Mouse (Mus musculus): ENCODE results near the gene Cd3e. TPM values are rescaled to one million over a fixed set of nuclear protein-coding genes. Genes with fewer than 3 reads are reported as not detected.

The Cd3e gene
- polyA plus RNA-seq, 1 experiment from 2014 or later = not detected

GRCm38 (mm10) chr9:44992271-44992670 lies 17.2 kb downstream of the Cd3e start:
- Histone ChIP-seq H3K4me1 (ENCODE audit: control insufficient read depth, insufficient read depth, low read length) (no peaks in the 10 kb centered on the region), H3K27me3 (ENCODE audit: control insufficient read depth, insufficient read depth, low read length) (no peaks in the 10 kb centered on the region), H3K4me2 (ENCODE audit: low read length) (no peak overlapping the region), H3K9me3 (ENCODE audit: control insufficient read depth, low read length) (no peaks in the 10 kb centered on the region), H3K36me3 (ENCODE audit: control insufficient read depth, insufficient read depth, low read length) (no peaks in the 10 kb centered on the region), H3K4me3 (replicated peaks; ENCODE audit: low read depth, low read length) (no peak overlapping the region), H3K9ac (replicated peaks; ENCODE audit: low read length) (no peak overlapping the region), H3K27ac (replicated peaks; ENCODE audit: low read depth, low read length) (no peak overlapping the region)
- no peak for DNase-seq
- ATAC-seq (ENCODE audit: low FRiP score, low TSS enrichment) = no peak

- no peak for DNase-seq
- Histone ChIP-seq H3K36me3 (ENCODE audit: control insufficient read depth, insufficient read depth, low read length) (no peaks in the 10 kb centered on the region), H3K9me3 (ENCODE audit: control insufficient read depth, low read length) (no peaks in the 10 kb centered on the region), H3K4me1 (ENCODE audit: control insufficient read depth, insufficient read depth, low read length) (no peaks in the 10 kb centered on the region), H3K27ac (replicated peaks; ENCODE audit: low read depth, low read length) (no peak overlapping the region), H3K4me2 (ENCODE audit: low read length) (no peak overlapping the region), H3K4me3 (replicated peaks; ENCODE audit: low read depth, low read length) (no peak overlapping the region), H3K27me3 (ENCODE audit: control insufficient read depth, insufficient read depth, low read length) (no peaks in the 10 kb centered on the region), H3K9ac (replicated peaks; ENCODE audit: low read length) (no peak overlapping the region)
- WGBS = 88% methylated on average over 2 of the region's 2 CpGs
- ATAC-seq (ENCODE audit: low FRiP score, low TSS enrichment) = no peak
These were observed 17.6 kb downstream of the Cd3e start for GRCm38 (mm10) chr9:44991821-44992220.

- ATAC-seq (ENCODE audit: low FRiP score, low TSS enrichment) (no peak), DNase-seq (no peak)
- no peaks in the 10 kb centered on the region for H3K36me3 ChIP-seq (ENCODE audit: control insufficient read depth, insufficient read depth, low read length)
- no peaks in the 10 kb centered on the region for H3K9me3 ChIP-seq (ENCODE audit: control insufficient read depth, low read length)
- H3K4me1 ChIP-seq (ENCODE audit: control insufficient read depth, insufficient read depth, low read length) = no peaks in the 10 kb centered on the region
- no peak overlapping the region for H3K4me2 ChIP-seq (ENCODE audit: low read length)
- 88% methylated on average over 5 of the region's 5 CpGs for WGBS
- H3K4me3 ChIP-seq (replicated peaks; ENCODE audit: low read depth, low read length) = no peak overlapping the region
- H3K27ac ChIP-seq (replicated peaks; ENCODE audit: low read depth, low read length) = no peak overlapping the region
- no peak overlapping the region for H3K9ac ChIP-seq (replicated peaks; ENCODE audit: low read length)
- H3K27me3 ChIP-seq (ENCODE audit: control insufficient read depth, insufficient read depth, low read length) = no peaks in the 10 kb centered on the region
These were observed 22.5 kb downstream of the Cd3e start for GRCm38 (mm10) chr9:44986976-44987375.

- H3K4me2 ChIP-seq (ENCODE audit: low read length) = no peak overlapping the region
- ATAC-seq (ENCODE audit: low FRiP score, low TSS enrichment) (no peak), DNase-seq (peak; percentile 3)
- H3K27me3 ChIP-seq (ENCODE audit: control insufficient read depth, insufficient read depth, low read length) = no peaks in the 10 kb centered on the region
- no peaks in the 10 kb centered on the region for H3K4me1 ChIP-seq (ENCODE audit: control insufficient read depth, insufficient read depth, low read length)
- no peak overlapping the region for H3K27ac ChIP-seq (replicated peaks; ENCODE audit: low read depth, low read length)
- no peak overlapping the region for H3K4me3 ChIP-seq (replicated peaks; ENCODE audit: low read depth, low read length)
- no peaks in the 10 kb centered on the region for H3K36me3 ChIP-seq (ENCODE audit: control insufficient read depth, insufficient read depth, low read length)
- H3K9me3 ChIP-seq (ENCODE audit: control insufficient read depth, low read length) = no peaks in the 10 kb centered on the region
- 35% methylated on average over 14 of the region's 14 CpGs for WGBS
- H3K9ac ChIP-seq (replicated peaks; ENCODE audit: low read length) = no peak overlapping the region
These were observed 23.1 kb downstream of the Cd3e start for GRCm38 (mm10) chr9:44986242-44986781.

GRCm38 (mm10) chr9:44985721-44986161 lies 23.7 kb downstream of the Cd3e start:
- WGBS = 88% methylated on average over 3 of the region's 3 CpGs

GRCm38 (mm10) chr9:44983001-44983400 lies 26.4 kb downstream of the Cd3e start:
- no peaks in the 10 kb centered on the region for H3K36me3 ChIP-seq (ENCODE audit: control insufficient read depth, insufficient read depth, low read length)
- WGBS = 70% methylated on average over 2 of the region's 2 CpGs
- no peak overlapping the region for H3K27ac ChIP-seq (replicated peaks; ENCODE audit: low read depth, low read length)
- H3K9me3 ChIP-seq (ENCODE audit: control insufficient read depth, low read length) = no peaks in the 10 kb centered on the region
- DNase-seq (no peak), ATAC-seq (ENCODE audit: low FRiP score, low TSS enrichment) (no peak)
- no peaks in the 10 kb centered on the region for H3K4me1 ChIP-seq (ENCODE audit: control insufficient read depth, insufficient read depth, low read length)
- no peak overlapping the region for H3K4me2 ChIP-seq (ENCODE audit: low read length)
- H3K4me3 ChIP-seq (replicated peaks; ENCODE audit: low read depth, low read length) = no peak overlapping the region
- H3K27me3 ChIP-seq (ENCODE audit: control insufficient read depth, insufficient read depth, low read length) = no peaks in the 10 kb centered on the region
- H3K9ac ChIP-seq (replicated peaks; ENCODE audit: low read length) = no peak overlapping the region

More at GRCm38 (mm10) chr9:44985721-44986161, 23.7 kb downstream of the Cd3e start:
- DNase-seq = no peak
- no peak overlapping the region for H3K27ac ChIP-seq (replicated peaks; ENCODE audit: low read depth, low read length)
- H3K4me1 ChIP-seq (ENCODE audit: control insufficient read depth, insufficient read depth, low read length) = no peaks in the 10 kb centered on the region
- no peak overlapping the region for H3K4me3 ChIP-seq (replicated peaks; ENCODE audit: low read depth, low read length)
- no peak overlapping the region for H3K4me2 ChIP-seq (ENCODE audit: low read length)
- ATAC-seq (ENCODE audit: low FRiP score, low TSS enrichment) = no peak
- H3K36me3 ChIP-seq (ENCODE audit: control insufficient read depth, insufficient read depth, low read length) = no peaks in the 10 kb centered on the region
- H3K27me3 ChIP-seq (ENCODE audit: control insufficient read depth, insufficient read depth, low read length) = no peaks in the 10 kb centered on the region
- no peaks in the 10 kb centered on the region for H3K9me3 ChIP-seq (ENCODE audit: control insufficient read depth, low read length)
- no peak overlapping the region for H3K9ac ChIP-seq (replicated peaks; ENCODE audit: low read length)

GRCm38 (mm10) chr9:44982531-44982930 lies 26.9 kb downstream of the Cd3e start:
- Histone ChIP-seq H3K4me2 (ENCODE audit: low read length) (no peak overlapping the region), H3K4me3 (replicated peaks; ENCODE audit: low read depth, low read length) (no peak overlapping the region), H3K36me3 (ENCODE audit: control insufficient read depth, insufficient read depth, low read length) (no peaks in the 10 kb centered on the region), H3K9ac (replicated peaks; ENCODE audit: low read length) (no peak overlapping the region), H3K27ac (replicated peaks; ENCODE audit: low read depth, low read length) (no peak overlapping the region), H3K4me1 (ENCODE audit: control insufficient read depth, insufficient read depth, low read length) (no peaks in the 10 kb centered on the region), H3K27me3 (ENCODE audit: control insufficient read depth, insufficient read depth, low read length) (no peaks in the 10 kb centered on the region), H3K9me3 (ENCODE audit: control insufficient read depth, low read length) (no peaks in the 10 kb centered on the region)
- 92% methylated on average over 3 of the region's 3 CpGs for WGBS
- ATAC-seq (ENCODE audit: low FRiP score, low TSS enrichment) = no peak
- DNase-seq = no peak

- Histone ChIP-seq H3K4me2 (ENCODE audit: low read length) (no peak overlapping the region), H3K27me3 (ENCODE audit: control insufficient read depth, insufficient read depth, low read length) (no peaks in the 10 kb centered on the region), H3K9ac (replicated peaks; ENCODE audit: low read length) (no peak overlapping the region), H3K36me3 (ENCODE audit: control insufficient read depth, insufficient read depth, low read length) (no peaks in the 10 kb centered on the region), H3K4me1 (ENCODE audit: control insufficient read depth, insufficient read depth, low read length) (no peaks in the 10 kb centered on the region), H3K9me3 (ENCODE audit: control insufficient read depth, low read length) (no peaks in the 10 kb centered on the region), H3K4me3 (replicated peaks; ENCODE audit: low read depth, low read length) (no peak overlapping the region), H3K27ac (replicated peaks; ENCODE audit: low read depth, low read length) (no peak overlapping the region)
- WGBS = 92% methylated on average over 8 of the region's 8 CpGs
- no peak for ATAC-seq (ENCODE audit: low FRiP score, low TSS enrichment)
- DNase-seq = no peak
These were observed 27.3 kb downstream of the Cd3e start for GRCm38 (mm10) chr9:44982081-44982480.

GRCm38 (mm10) chr9:44981676-44982075 lies 27.8 kb downstream of the Cd3e start, which contains the start of gene Cd3d:
Gene Cd3d (plus strand): TSS chr9:44981786.
- Histone ChIP-seq H3K4me1 (ENCODE audit: control insufficient read depth, insufficient read depth, low read length) (no peaks in the 10 kb centered on the region), H3K27ac (replicated peaks; ENCODE audit: low read depth, low read length) (no peak within 1 kb of the TSS), H3K36me3 (ENCODE audit: control insufficient read depth, insufficient read depth, low read length) (no peaks in the 10 kb centered on the region), H3K4me2 (ENCODE audit: low read length) (no peak within 1 kb of the TSS), H3K9me3 (ENCODE audit: control insufficient read depth, low read length) (no peaks in the 10 kb centered on the region), H3K27me3 (ENCODE audit: control insufficient read depth, insufficient read depth, low read length) (no peaks in the 10 kb centered on the region), H3K9ac (replicated peaks; ENCODE audit: low read length) (no peak within 1 kb of the TSS), H3K4me3 (replicated peaks; ENCODE audit: low read depth, low read length) (no peak within 1 kb of the TSS)
- ATAC-seq (ENCODE audit: low FRiP score, low TSS enrichment) (no peak), DNase-seq (no peak)
- WGBS = 77% methylated on average over 4 of the region's 4 CpGs

Data from midbrain, embryonic 14.5 days (tissue).